Mouse (Mus musculus) CH12.LX (cell line): ENCODE data around the gene Adpgk.

Experiments
- CHD2 ChIP-seq: IDR thresholded peaks from 2 replicates; pipeline ENCODE4 v1.6.1; 2011; ENCODE audit warnings: low read length, improper control_type of control experiment
- CTCF ChIP-seq, 2 experiments: IDR thresholded peaks in 1 of 2; conservative IDR thresholded peaks in 1 of 2; 2 replicates each; pipeline ENCODE4 v1.5.1; 2011 to 2012; ENCODE audit warnings: low read depth in 2 of 2, low read length in 2 of 2, improper control_type of control experiment in 1 of 2, inconsistent platforms in 1 of 2, mild to moderate bottlenecking in 1 of 2, moderate library complexity in 1 of 2
- HCFC1 ChIP-seq: IDR thresholded peaks from 2 replicates; pipeline ENCODE4 v1.6.1; 2012; ENCODE audit warnings: low read depth, mild to moderate bottlenecking, inconsistent platforms, low read length, improper control_type of control experiment
- MAZ ChIP-seq: IDR thresholded peaks from 2 replicates; pipeline ENCODE4 v1.6.1; 2012; ENCODE audit warnings: low read depth, mild to moderate bottlenecking, inconsistent platforms, low read length, improper control_type of control experiment, moderate library complexity
- PAX5 ChIP-seq: IDR thresholded peaks from 2 replicates; pipeline ENCODE4 v1.6.1; 2012; ENCODE audit warnings: low read length, inconsistent platforms, mixed read lengths
- POLR2A ChIP-seq: IDR thresholded peaks from 2 replicates; pipeline ENCODE4 v1.6.1; 2011; ENCODE audit warnings: low read depth, mild to moderate bottlenecking, improper control_type of control experiment, low read length
- POLR2AphosphoS2 ChIP-seq: IDR thresholded peaks from 2 replicates; pipeline ENCODE4 v1.6.1; 2011; ENCODE audit warnings: low read depth, low read length, improper control_type of control experiment
- RAD21 ChIP-seq: IDR thresholded peaks from 2 replicates; pipeline ENCODE4 v1.6.1; 2011; ENCODE audit warnings: low read depth, mild to moderate bottlenecking, low read length, improper control_type of control experiment, moderate library complexity
- RCOR1 ChIP-seq: conservative IDR thresholded peaks from 2 replicates; pipeline ENCODE4 v1.6.1; 2012; ENCODE audit warnings: low read depth, mild to moderate bottlenecking, inconsistent platforms, low read length, improper control_type of control experiment
- TCF12 ChIP-seq: IDR thresholded peaks from 2 replicates; pipeline ENCODE4 v1.6.1; 2014; ENCODE audit warnings: low read depth, mild to moderate bottlenecking, inconsistent platforms, low read length, improper control_type of control experiment
- USF1 ChIP-seq: IDR thresholded peaks from 2 replicates; pipeline ENCODE4 v1.6.1; 2014; ENCODE audit warnings: low read depth, mild to moderate bottlenecking, inconsistent platforms, low read length, improper control_type of control experiment
- USF2 ChIP-seq: conservative IDR thresholded peaks from 2 replicates; pipeline ENCODE4 v1.6.1; 2011; ENCODE audit warnings: low read depth, low read length, improper control_type of control experiment
- ZMIZ1 ChIP-seq: IDR thresholded peaks from 2 replicates; pipeline ENCODE4 v1.6.1; 2012; ENCODE audit warnings: low read depth, mild to moderate bottlenecking, inconsistent platforms, low read length, improper control_type of control experiment

GRCm38 (mm10) chr9:59369646-59370045 lies 78.3 kb downstream of the Adpgk start:
- TF ChIP-seq POLR2A, result no peak
- no peak for TF ChIP-seq PAX5
- no peak for TF ChIP-seq CTCF (conservative IDR thresholded peaks at IDR 0.05 in 1 of 2, IDR thresholded peaks at IDR 0.05 in 1 of 2; ENCODE audit: low read depth in 2 of 2, low read length in 2 of 2)
- TF ChIP-seq RCOR1, result no peak
- TF ChIP-seq TCF12, result no peak
- no peak for TF ChIP-seq MAZ
- no peak for TF ChIP-seq POLR2AphosphoS2
- TF ChIP-seq RAD21, result no peak
- no peak for TF ChIP-seq ZMIZ1
- no peak for TF ChIP-seq HCFC1
- TF ChIP-seq CHD2, result no peak
- TF ChIP-seq USF1, result no peak
- no peak for TF ChIP-seq USF2
